Mouse (Mus musculus) hindbrain, embryonic 10.5 days (tissue): ENCODE results near the gene Abcg2. TPM values are rescaled to one million over a fixed set of nuclear protein-coding genes. Genes with fewer than 3 reads are reported as not detected.

Source experiments
- DNase-seq: peaks from one replicate; pipeline ENCODE4 v3.0.0-alpha.2; 2017; ENCODE audit warnings: low spot score
- H3K27ac ChIP-seq: fragments of 300-500 bp; sonication (generic); 2 replicates; pipeline ENCODE4 v1.5.1; 2016; ENCODE audit warnings: mild to moderate bottlenecking, moderate library complexity
- H3K27me3 ChIP-seq: fragments of 300-500 bp; sonication (generic); 2 replicates; pipeline ENCODE4 v1.6.1; 2016; ENCODE audit warnings: mild to moderate bottlenecking; ENCODE audit not compliant: poor library complexity, insufficient read depth, severe bottlenecking
- H3K36me3 ChIP-seq: fragments of 300-500 bp; sonication (generic); 2 replicates; pipeline ENCODE4 v1.6.1; 2016; ENCODE audit warnings: mild to moderate bottlenecking, moderate library complexity
- H3K4me1 ChIP-seq: fragments of 300-500 bp; sonication (generic); replicated peaks from 2 replicates; pipeline ENCODE4 v1.6.1; 2016; ENCODE audit warnings: mild to moderate bottlenecking
- H3K4me3 ChIP-seq: fragments of 300-500 bp; sonication (generic); 2 replicates; pipeline ENCODE4 v1.5.1; 2016; ENCODE audit warnings: mild to moderate bottlenecking, moderate library complexity
- H3K9me3 ChIP-seq: fragments of 300-500 bp; sonication (generic); 2 replicates; pipeline ENCODE4 v1.6.1; 2016; ENCODE audit warnings: mild to moderate bottlenecking, moderate library complexity
- WGBS: fragments of 180-500 bp; shearing (Covaris S2); methylation state at CpG from one replicate; pipeline ENCODE4 v1.1.7; 2016; 5-methylcytosine and 5-hydroxymethylcytosine counted together
- polyA plus RNA-seq: library from polyadenylated mRNA; unstranded; fragments of >200 nt; fragmentation: Nextera tagmentation; extraction: Ambion mirVana; gene quantifications from 2 replicates; pipeline ENCODE4 v1.2.1, GENCODE M21; 2016

The Abcg2 gene
- polyA plus RNA-seq, 1 experiment from 2014 or later, result 41.6 TPM

DNA sequence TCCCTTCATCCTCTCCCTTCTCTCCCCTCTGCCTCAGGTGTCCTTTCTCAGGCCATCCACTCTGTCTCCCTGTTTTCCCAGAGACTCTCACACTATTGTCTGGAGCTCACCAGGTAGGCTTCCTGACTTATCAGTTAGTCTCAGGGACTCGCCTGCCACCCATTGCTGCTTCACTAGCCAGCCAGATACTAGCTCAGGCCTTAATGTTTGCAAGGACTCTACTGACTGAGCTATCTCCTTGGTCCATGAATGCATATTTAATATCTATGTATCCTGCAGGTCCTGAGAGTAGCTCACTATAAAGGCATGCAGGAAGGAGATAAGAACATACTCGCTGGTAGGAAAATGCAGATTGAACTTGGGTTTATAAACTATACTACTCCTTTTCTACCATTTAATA is 57.9 kb downstream of the Abcg2 start:
- 76% methylated on average over 2 of the region's 2 CpGs for WGBS
- Histone ChIP-seq H3K9me3 (no peaks in the 10 kb centered on the region), H3K27ac (no peak overlapping the region), H3K4me3 (no peak overlapping the region), H3K27me3 (no peaks in the 10 kb centered on the region), H3K4me1 (peaks cover 24% of the 10 kb centered on the region), H3K36me3 (no peaks in the 10 kb centered on the region)
- no peak for DNase-seq

DNA sequence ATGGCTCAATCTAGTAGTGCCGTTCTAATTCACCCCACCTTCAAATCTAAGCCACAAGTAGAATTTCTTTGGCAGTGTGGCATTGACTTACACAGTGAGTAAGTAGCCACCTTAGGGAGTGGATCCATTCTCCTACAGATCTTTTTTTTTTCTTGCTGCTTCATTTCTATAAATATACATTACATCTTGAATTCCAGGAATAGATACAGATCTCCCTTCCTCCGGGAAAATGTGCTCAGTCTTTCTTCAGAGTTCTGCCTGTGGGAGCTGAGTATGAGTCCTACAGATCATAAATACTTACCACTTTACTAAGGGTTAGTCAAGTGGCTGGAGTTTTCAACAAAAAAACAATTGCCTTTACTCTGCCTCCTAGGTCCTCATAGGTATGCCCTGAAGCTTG is 60.3 kb downstream of the Abcg2 start:
- WGBS, result 92% methylated on average over 2 of the region's 2 CpGs
- H3K4me1 ChIP-seq, result peaks cover 16% of the 10 kb centered on the region
- no peaks in the 10 kb centered on the region for H3K9me3 ChIP-seq
- DNase-seq, result no peak
- H3K27ac ChIP-seq, result no peak overlapping the region
- H3K4me3 ChIP-seq, result no peak overlapping the region
- no peaks in the 10 kb centered on the region for H3K36me3 ChIP-seq
- H3K27me3 ChIP-seq, result no peaks in the 10 kb centered on the region

DNA sequence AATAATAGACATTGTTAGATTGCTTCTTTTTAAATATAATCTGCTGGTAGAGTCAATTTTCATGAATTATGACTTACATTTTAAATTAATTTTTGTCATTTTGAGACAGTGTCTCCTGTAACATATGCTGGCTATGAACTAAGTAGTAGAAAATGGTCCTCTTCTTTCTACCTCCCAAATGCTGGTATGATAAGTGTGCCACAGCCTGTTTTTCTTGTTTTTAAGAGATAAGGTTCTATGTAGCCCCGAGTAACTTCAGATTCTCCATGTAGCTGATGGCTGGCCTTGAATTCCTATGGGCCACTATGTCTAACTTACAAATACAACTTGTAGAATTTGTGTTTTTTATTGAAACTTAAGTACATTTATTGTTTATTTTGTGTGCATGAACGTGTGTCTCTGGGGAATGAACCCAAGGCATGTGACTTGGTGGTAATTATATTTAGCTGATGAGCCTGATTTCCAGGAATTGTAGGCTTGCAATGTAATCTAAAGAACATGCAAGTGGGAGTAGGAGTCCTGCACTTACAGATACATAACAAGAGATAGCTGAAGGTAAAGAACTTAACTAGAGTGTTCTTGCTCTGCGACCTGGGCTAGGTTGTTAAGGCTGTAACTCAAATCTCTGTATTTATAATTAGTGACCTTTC is 63.9 kb downstream of the Abcg2 start:
- H3K36me3 ChIP-seq, result no peaks in the 10 kb centered on the region
- WGBS, result 79% methylated on average over 3 of the region's 3 CpGs
- no peaks in the 10 kb centered on the region for H3K9me3 ChIP-seq
- no peaks in the 10 kb centered on the region for H3K4me1 ChIP-seq
- H3K27ac ChIP-seq, result no peak overlapping the region
- H3K4me3 ChIP-seq, result no peak overlapping the region
- H3K27me3 ChIP-seq, result no peaks in the 10 kb centered on the region
- no peak for DNase-seq

- no peaks in the 10 kb centered on the region for H3K27me3 ChIP-seq
- 95% methylated on average over 3 of the region's 3 CpGs for WGBS
- no peak overlapping the region for H3K27ac ChIP-seq
- H3K36me3 ChIP-seq, result no peaks in the 10 kb centered on the region
- no peak overlapping the region for H3K4me3 ChIP-seq
- no peaks in the 10 kb centered on the region for H3K9me3 ChIP-seq
- no peaks in the 10 kb centered on the region for H3K4me1 ChIP-seq
- no peak for DNase-seq
Measured at GRCm38 (mm10) chr6:58650136-58650535, 65.8 kb downstream of the Abcg2 start.

GRCm38 (mm10) chr6:58651038-58651437 is 66.7 kb downstream of the Abcg2 start:
- 83% methylated on average over 1 of the region's 1 CpGs for WGBS
- H3K27me3 ChIP-seq, result no peaks in the 10 kb centered on the region
- H3K36me3 ChIP-seq, result no peaks in the 10 kb centered on the region
- H3K4me1 ChIP-seq, result no peaks in the 10 kb centered on the region
- H3K27ac ChIP-seq, result no peak overlapping the region
- DNase-seq, result no peak
- H3K4me3 ChIP-seq, result no peak overlapping the region
- no peaks in the 10 kb centered on the region for H3K9me3 ChIP-seq

DNA sequence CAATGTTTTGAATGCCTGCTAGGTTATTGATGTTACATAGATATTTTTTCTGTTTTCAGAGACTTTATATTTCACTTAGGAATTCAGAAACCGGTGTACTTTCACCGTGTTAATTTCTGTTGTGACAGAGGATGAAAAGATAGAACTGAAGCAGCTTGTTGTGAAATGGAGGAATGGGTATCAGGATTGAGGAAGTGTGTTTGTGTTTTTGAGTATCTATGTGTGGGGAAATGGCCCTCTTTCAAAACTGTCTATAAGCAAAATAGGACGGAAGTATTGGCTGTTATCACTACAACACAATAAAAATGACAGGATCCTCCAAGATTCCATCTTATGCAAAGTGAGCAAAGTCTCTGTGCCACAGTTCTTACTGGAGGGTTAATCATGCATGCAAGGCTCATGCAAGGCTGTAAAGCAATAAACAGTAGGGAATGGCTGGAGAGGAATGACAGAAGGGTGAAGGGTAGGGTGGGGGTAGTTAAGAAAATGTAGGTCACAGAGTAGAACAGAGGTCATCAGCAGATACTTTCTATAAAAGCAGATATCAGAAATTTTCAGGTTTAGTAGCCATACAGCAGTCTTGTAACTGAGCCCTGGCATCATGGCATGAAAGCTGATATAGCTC is 76.7 kb downstream of the Abcg2 start:
- Histone ChIP-seq H3K4me1 (no peaks in the 10 kb centered on the region), H3K27me3 (no peaks in the 10 kb centered on the region), H3K4me3 (no peak overlapping the region), H3K27ac (no peak overlapping the region), H3K36me3 (peaks cover 14% of the 10 kb centered on the region; the same call in 1 of the 2 replicates), H3K9me3 (no peaks in the 10 kb centered on the region)
- DNase-seq, result no peak
- 91% methylated on average over 3 of the region's 3 CpGs for WGBS

GRCm38 (mm10) chr6:58677802-58678201 is 93.5 kb downstream of the Abcg2 start:
- WGBS, result 95% methylated on average over 1 of the region's 1 CpGs
- H3K27ac ChIP-seq, result no peak overlapping the region
- no peak for DNase-seq
- H3K4me1 ChIP-seq, result no peaks in the 10 kb centered on the region
- H3K9me3 ChIP-seq, result no peaks in the 10 kb centered on the region
- H3K36me3 ChIP-seq, result peaks cover 27% of the 10 kb centered on the region; the same call in 1 of the 2 replicates
- no peaks in the 10 kb centered on the region for H3K27me3 ChIP-seq
- H3K4me3 ChIP-seq, result no peak overlapping the region

DNA sequence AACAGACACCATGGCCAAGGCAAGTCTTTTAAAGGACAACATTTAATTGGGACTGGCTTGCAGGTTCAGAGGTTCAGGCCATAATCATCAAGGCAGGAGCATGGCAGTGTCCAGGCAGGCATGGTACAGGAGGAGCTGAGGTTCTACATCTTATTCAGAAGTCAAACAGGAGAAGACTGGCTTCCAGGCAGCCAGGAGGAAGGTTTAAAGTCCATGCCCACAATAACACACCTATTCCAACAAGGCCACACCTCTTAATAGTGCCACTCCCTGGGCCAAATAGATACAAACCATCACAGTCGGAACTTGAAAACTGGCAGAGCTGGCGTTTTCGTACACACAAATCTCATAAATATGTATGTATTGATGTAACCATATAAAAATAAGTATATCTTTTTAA is 94.2 kb downstream of the Abcg2 start:
- Histone ChIP-seq H3K4me1 (no peaks in the 10 kb centered on the region), H3K36me3 (peaks cover 28% of the 10 kb centered on the region; the same call in 1 of the 2 replicates), H3K27me3 (no peaks in the 10 kb centered on the region), H3K27ac (no peak overlapping the region), H3K9me3 (no peaks in the 10 kb centered on the region), H3K4me3 (no peak overlapping the region)
- DNase-seq, result no peak
- WGBS, result 91% methylated on average over 3 of the region's 3 CpGs

DNA sequence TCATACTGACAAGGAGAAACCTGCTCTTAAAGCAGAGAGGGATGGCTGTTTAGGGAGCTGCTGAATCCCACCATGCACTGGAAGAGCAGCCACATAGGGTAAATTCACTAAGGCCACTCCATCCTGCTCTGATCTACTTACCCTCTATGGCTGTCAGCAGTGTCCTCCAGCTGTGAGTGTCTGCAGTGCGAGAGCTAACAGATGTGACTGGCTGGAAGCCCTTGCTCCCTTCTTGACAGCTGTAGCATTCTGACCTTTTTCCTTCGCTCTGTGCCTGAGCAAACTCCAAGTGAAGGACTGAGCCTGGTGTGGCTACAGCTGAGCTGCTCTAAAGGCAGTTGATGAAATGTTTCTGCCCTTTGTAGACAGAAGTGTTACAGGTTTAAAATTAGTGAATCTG is 107.3 kb downstream of the Abcg2 start:
- H3K27me3 ChIP-seq, result no peaks in the 10 kb centered on the region
- peak; percentile 3 for DNase-seq
- 72% methylated on average over 2 of the region's 2 CpGs for WGBS

GRCm38 (mm10) chr6:58694257-58694656 is 109.9 kb downstream of the Abcg2 start:
- Histone ChIP-seq H3K9me3 (no peaks in the 10 kb centered on the region), H3K36me3 (peaks cover 8% of the 10 kb centered on the region; the same call in 1 of the 2 replicates), H3K4me1 (no peaks in the 10 kb centered on the region), H3K4me3 (no peak overlapping the region), H3K27me3 (no peaks in the 10 kb centered on the region), H3K27ac (no peak overlapping the region)
- 96% methylated on average over 2 of the region's 2 CpGs for WGBS
- DNase-seq, result no peak

More for the DNA sequence above, 107.3 kb downstream of the Abcg2 start:
- Histone ChIP-seq H3K27ac (no peak overlapping the region), H3K9me3 (no peaks in the 10 kb centered on the region), H3K4me3 (no peak overlapping the region), H3K4me1 (no peaks in the 10 kb centered on the region), H3K36me3 (peaks cover 14% of the 10 kb centered on the region; the same call in 1 of the 2 replicates)

- H3K27ac ChIP-seq, result no peak overlapping the region
- no peak overlapping the region for H3K4me3 ChIP-seq
- 76% methylated on average over 1 of the region's 1 CpGs for WGBS
- DNase-seq, result no peak
- H3K4me1 ChIP-seq, result no peaks in the 10 kb centered on the region
- H3K36me3 ChIP-seq, result peaks cover 8% of the 10 kb centered on the region; the same call in 1 of the 2 replicates
- no peaks in the 10 kb centered on the region for H3K9me3 ChIP-seq
- no peaks in the 10 kb centered on the region for H3K27me3 ChIP-seq
Measured at GRCm38 (mm10) chr6:58694765-58695164, 110.4 kb downstream of the Abcg2 start.

GRCm38 (mm10) chr6:58710369-58710768 is 126.0 kb downstream of the Abcg2 start:
- Histone ChIP-seq H3K4me1 (no peaks in the 10 kb centered on the region), H3K4me3 (no peak overlapping the region), H3K27me3 (no peaks in the 10 kb centered on the region), H3K9me3 (no peaks in the 10 kb centered on the region), H3K27ac (no peak overlapping the region), H3K36me3 (no peaks in the 10 kb centered on the region)
- 81% methylated on average over 1 of the region's 1 CpGs for WGBS
- DNase-seq, result no peak

GRCm38 (mm10) chr6:58711909-58712308 is 127.6 kb downstream of the Abcg2 start:
- no peaks in the 10 kb centered on the region for H3K36me3 ChIP-seq
- H3K4me1 ChIP-seq, result no peaks in the 10 kb centered on the region
- H3K27me3 ChIP-seq, result no peaks in the 10 kb centered on the region
- no peak for DNase-seq
- no peaks in the 10 kb centered on the region for H3K9me3 ChIP-seq
- 92% methylated on average over 2 of the region's 2 CpGs for WGBS
- H3K27ac ChIP-seq, result no peak overlapping the region
- H3K4me3 ChIP-seq, result no peak overlapping the region
